Mouse (Mus musculus) ES-E14 (cell line): ENCODE measurements around the gene Krtap5-4.

Source experiments
- MAFK ChIP-seq: IDR thresholded peaks from 2 replicates; pipeline ENCODE4 v1.6.1; 2014; ENCODE audit warnings: mild to moderate bottlenecking, low read depth, low read length, inconsistent platforms; ENCODE audit not compliant: insufficient read depth
- ZC3H11A ChIP-seq: IDR thresholded peaks from 2 replicates; pipeline ENCODE4 v1.6.1; 2012; ENCODE audit warnings: low read depth, mild to moderate bottlenecking, inconsistent platforms, low read length, borderline replicate concordance

DNA sequence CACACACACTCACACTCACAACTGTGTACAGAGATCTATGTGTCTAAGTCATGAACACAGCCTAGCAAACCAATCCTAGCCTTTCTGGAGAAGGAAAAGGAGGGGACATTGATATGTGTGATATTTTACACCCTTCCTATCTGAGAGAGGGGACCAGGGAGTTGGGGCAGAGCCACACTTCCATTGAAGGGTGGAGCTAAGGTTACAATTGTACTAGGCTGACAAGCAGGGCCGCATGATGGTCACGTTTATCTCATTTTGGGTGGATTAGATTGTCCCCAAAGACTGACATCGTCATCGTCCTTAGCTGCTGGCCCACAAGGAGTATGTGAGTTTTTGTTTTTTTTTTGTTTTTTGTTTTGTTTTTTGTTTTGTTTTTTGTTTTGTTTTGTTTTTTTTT is 27.9 kb downstream of the Krtap5-4 start:
- TF ChIP-seq ZC3H11A: no peak
- TF ChIP-seq MAFK: no peak
